Mouse (Mus musculus) lung, postnatal 0 days (tissue): Measurements from ENCODE around the gene Ppara. TPM values are rescaled to one million over a fixed set of nuclear protein-coding genes. Genes with fewer than 3 reads are reported as not detected.

Source experiments
- ATAC-seq: fragments of 200-750 bp; cut with Nextera tagmentation; 2 replicates; pipeline ENCODE4 v1.8.0; 2017; ENCODE audit warnings: moderate library complexity
- DNase-seq: peaks from one replicate; pipeline ENCODE4 v3.0.0-alpha.2; 2016; ENCODE audit warnings: low spot score
- H3K27ac ChIP-seq: fragments of 300-500 bp; sonication (generic); 2 replicates; pipeline ENCODE4 v1.5.1; 2014; ENCODE audit warnings: antibody characterized with exemption, mild to moderate bottlenecking, low read length, mixed read lengths
- H3K27me3 ChIP-seq: fragments of 300-500 bp; sonication (generic); replicated peaks from 2 replicates; pipeline ENCODE4 v1.6.1; 2014; ENCODE audit warnings: low read length, mixed read lengths; ENCODE audit not compliant: insufficient read depth
- H3K36me3 ChIP-seq: fragments of 300-500 bp; sonication (generic); 2 replicates; pipeline ENCODE4 v1.6.1; 2014; ENCODE audit warnings: low read length, mixed read lengths; ENCODE audit not compliant: insufficient read depth
- H3K4me1 ChIP-seq: fragments of 300-500 bp; sonication (generic); 2 replicates; pipeline ENCODE4 v1.6.1; 2014; ENCODE audit warnings: antibody characterized with exemption, low read depth, low read length, mixed read lengths; ENCODE audit not compliant: insufficient read depth
- H3K4me2 ChIP-seq: fragments of 300-500 bp; sonication (generic); replicated peaks from 2 replicates; pipeline ENCODE4 v1.6.1; 2014; ENCODE audit warnings: low read depth, mild to moderate bottlenecking, low read length, moderate library complexity, mixed read lengths
- H3K4me3 ChIP-seq: fragments of 300-500 bp; sonication (generic); 2 replicates; pipeline ENCODE4 v1.5.1; 2014; ENCODE audit warnings: low read depth, low read length
- H3K9ac ChIP-seq: fragments of 300-500 bp; sonication (generic); replicated peaks from 2 replicates; pipeline ENCODE4 v1.6.1; 2014; ENCODE audit warnings: low read depth, mild to moderate bottlenecking
- H3K9me3 ChIP-seq: fragments of 300-500 bp; sonication (generic); 2 replicates; pipeline ENCODE4 v1.6.1; 2016; ENCODE audit warnings: low read length, mixed read lengths
- CTCF ChIP-seq: IDR thresholded peaks from 2 replicates; pipeline ENCODE4 v1.5.1; 2016; ENCODE audit warnings: antibody characterized with exemption, mild to moderate bottlenecking
- EP300 ChIP-seq: IDR thresholded peaks from 2 replicates; pipeline ENCODE4 v1.6.1; 2016; ENCODE audit warnings: antibody characterized with exemption, mild to moderate bottlenecking, control low read depth
- WGBS: fragments of 180-500 bp; shearing (Covaris S2); extraction: QIAGEN DNeasy Blood & Tissue Kit; methylation state at CpG from one replicate; pipeline ENCODE4 v1.1.7; 2014; 5-methylcytosine and 5-hydroxymethylcytosine counted together
- polyA plus RNA-seq: library from polyadenylated mRNA; unstranded; fragments of >200 nt; fragmentation: Nextera tagmentation; extraction: Ambion mirVana; gene quantifications from 2 replicates; pipeline ENCODE4 v1.2.1, GENCODE M21; 2015

The Ppara gene
- polyA plus RNA-seq, 1 experiment from 2014 or later, result 5.1 TPM

- DNase-seq (no peak), ATAC-seq (no peak)
- no peak overlapping the region for H3K4me2 ChIP-seq
- no peak overlapping the region for H3K9ac ChIP-seq
- peaks cover 9% of the 10 kb centered on the region for H3K4me1 ChIP-seq
- H3K4me3 ChIP-seq, result no peak overlapping the region
- no peaks in the 10 kb centered on the region for H3K9me3 ChIP-seq
- no peaks in the 10 kb centered on the region for H3K27me3 ChIP-seq
- H3K36me3 ChIP-seq, result peaks cover 20% of the 10 kb centered on the region
- TF ChIP-seq CTCF, result no peak
- TF ChIP-seq EP300, result no peak
- WGBS, result 91% methylated on average over 5 of the region's 5 CpGs
- no peak overlapping the region for H3K27ac ChIP-seq
These were observed 43.9 kb upstream of the Ppara start for GRCm38 (mm10) chr15:85690875-85691274.

GRCm38 (mm10) chr15:85693115-85693514, 41.7 kb upstream of the Ppara start:
- ATAC-seq (no peak), DNase-seq (no peak)
- WGBS, result 86% methylated on average over 3 of the region's 3 CpGs
- H3K27ac ChIP-seq, result no peak overlapping the region
- TF ChIP-seq CTCF (no peak), EP300 (no peak)
- H3K4me2 ChIP-seq, result no peak overlapping the region
- no peak overlapping the region for H3K4me3 ChIP-seq
- no peaks in the 10 kb centered on the region for H3K4me1 ChIP-seq
- H3K36me3 ChIP-seq, result peaks cover 28% of the 10 kb centered on the region
- no peaks in the 10 kb centered on the region for H3K27me3 ChIP-seq
- no peaks in the 10 kb centered on the region for H3K9me3 ChIP-seq
- no peak overlapping the region for H3K9ac ChIP-seq

DNA sequence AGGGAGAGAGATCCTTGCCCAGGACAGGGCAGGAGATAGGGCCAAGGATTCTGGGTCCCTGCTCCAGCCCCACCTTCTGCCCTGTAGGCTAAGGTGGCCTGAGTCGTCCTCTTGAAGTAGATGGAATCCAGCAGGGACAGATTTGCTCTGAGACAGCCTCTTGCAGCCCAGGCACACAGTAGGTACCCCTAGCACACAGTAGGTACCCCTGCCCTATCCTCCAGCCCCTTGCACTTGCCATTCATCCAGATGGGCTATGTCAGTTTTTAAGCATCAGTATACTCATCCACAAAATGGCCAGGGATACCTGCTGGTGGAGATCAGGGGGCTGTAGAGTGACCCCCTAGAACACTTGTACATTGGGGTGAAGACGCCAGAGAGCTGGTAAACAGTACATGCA, 41.0 kb upstream of the Ppara start:
- no peak for DNase-seq
- Histone ChIP-seq H3K9ac (no peak overlapping the region), H3K36me3 (peaks cover 32% of the 10 kb centered on the region), H3K4me1 (no peaks in the 10 kb centered on the region), H3K27ac (no peak overlapping the region), H3K4me2 (no peak overlapping the region), H3K9me3 (no peaks in the 10 kb centered on the region), H3K4me3 (no peak overlapping the region), H3K27me3 (no peaks in the 10 kb centered on the region)
- ATAC-seq, result no peak
- TF ChIP-seq EP300 (no peak), CTCF (no peak)
- WGBS, result 68% methylated on average over 2 of the region's 2 CpGs

DNA sequence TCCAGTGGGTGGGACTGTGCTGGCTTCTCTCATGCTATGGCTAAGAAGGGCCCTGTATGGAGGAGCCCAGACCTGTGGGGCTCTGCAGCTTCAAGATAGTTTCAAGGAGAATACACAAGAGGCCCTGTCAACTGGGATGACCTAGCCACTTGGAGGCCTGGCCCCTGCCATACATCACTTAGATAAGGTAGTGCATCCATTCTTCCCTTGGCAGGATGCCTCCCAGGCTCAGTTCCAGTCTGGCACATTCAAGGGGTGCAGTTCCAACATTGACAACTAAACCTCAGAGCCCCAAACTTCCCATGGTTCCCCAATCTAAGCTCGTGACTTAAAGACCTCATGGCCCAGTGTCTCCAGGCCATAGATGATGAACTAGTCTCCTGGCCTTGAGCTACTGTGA, 40.4 kb upstream of the Ppara start:
- no peak for ATAC-seq
- 80% methylated on average over 1 of the region's 1 CpGs for WGBS
- TF ChIP-seq CTCF, result no peak
- TF ChIP-seq EP300, result no peak
- DNase-seq, result no peak
- no peaks in the 10 kb centered on the region for H3K27me3 ChIP-seq
- no peaks in the 10 kb centered on the region for H3K9me3 ChIP-seq
- no peak overlapping the region for H3K9ac ChIP-seq
- peaks cover 36% of the 10 kb centered on the region for H3K36me3 ChIP-seq
- H3K4me3 ChIP-seq, result no peak overlapping the region
- no peaks in the 10 kb centered on the region for H3K4me1 ChIP-seq
- no peak overlapping the region for H3K27ac ChIP-seq
- no peak overlapping the region for H3K4me2 ChIP-seq

- 93% methylated on average over 4 of the region's 4 CpGs for WGBS
- ATAC-seq (no peak), DNase-seq (no peak)
- H3K4me2 ChIP-seq, result no peak overlapping the region
- H3K36me3 ChIP-seq, result peaks cover 36% of the 10 kb centered on the region
- TF ChIP-seq EP300, result no peak
- no peak for TF ChIP-seq CTCF
- H3K27me3 ChIP-seq, result no peaks in the 10 kb centered on the region
- no peaks in the 10 kb centered on the region for H3K9me3 ChIP-seq
- no peak overlapping the region for H3K9ac ChIP-seq
- H3K4me3 ChIP-seq, result no peak overlapping the region
- no peak overlapping the region for H3K27ac ChIP-seq
- no peaks in the 10 kb centered on the region for H3K4me1 ChIP-seq
These were observed 39.5 kb upstream of the Ppara start for GRCm38 (mm10) chr15:85695304-85695703.

DNA sequence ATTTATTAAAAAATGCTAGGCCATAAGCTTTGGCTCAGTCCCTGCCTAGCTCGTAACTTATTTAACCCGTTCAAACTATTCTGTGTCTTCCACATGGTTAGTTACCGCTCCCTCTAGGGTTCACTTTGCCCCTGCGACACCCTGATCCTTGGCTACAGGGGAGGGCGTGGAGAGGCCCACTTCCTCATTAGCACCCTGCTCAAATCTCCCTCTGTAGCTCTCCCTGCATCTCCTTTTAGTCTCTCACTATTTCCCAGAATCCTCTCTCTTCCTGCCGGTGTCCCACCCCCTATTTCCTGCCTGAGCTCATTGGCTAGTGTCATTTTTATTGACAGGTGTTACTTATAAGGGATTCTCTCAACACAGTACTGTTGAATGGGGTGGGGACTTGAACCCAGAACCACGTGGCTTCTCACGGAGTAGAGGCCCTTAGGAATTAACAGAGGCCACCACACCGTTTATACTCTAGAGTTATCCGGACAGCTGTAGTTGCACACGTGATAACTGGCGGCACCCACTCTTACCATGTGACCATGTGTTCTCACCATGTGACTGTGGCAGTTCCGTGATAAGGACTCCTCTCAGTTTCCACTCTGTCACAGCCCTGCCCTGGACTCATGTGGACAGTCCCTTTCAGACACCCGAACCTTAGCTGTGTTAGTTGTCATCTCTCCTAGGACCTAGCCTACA, 36.3 kb upstream of the Ppara start:
- TF ChIP-seq EP300, result no peak
- TF ChIP-seq CTCF, result no peak
- 81% methylated on average over 14 of the region's 14 CpGs for WGBS
- Histone ChIP-seq H3K9ac (no peak overlapping the region), H3K27me3 (no peaks in the 10 kb centered on the region), H3K4me3 (no peak overlapping the region), H3K36me3 (peaks cover 63% of the 10 kb centered on the region), H3K9me3 (no peaks in the 10 kb centered on the region), H3K4me1 (0 out of 2 replicates have a peak, but pooled peaks cover 8% of the 10 kb centered on the region), H3K27ac (no peak overlapping the region), H3K4me2 (no peak overlapping the region)
- ATAC-seq, result no peak
- DNase-seq, result no peak
